7 mouse cellular contexts compared by ENCODE assay signal in the genomic region with DNA sequence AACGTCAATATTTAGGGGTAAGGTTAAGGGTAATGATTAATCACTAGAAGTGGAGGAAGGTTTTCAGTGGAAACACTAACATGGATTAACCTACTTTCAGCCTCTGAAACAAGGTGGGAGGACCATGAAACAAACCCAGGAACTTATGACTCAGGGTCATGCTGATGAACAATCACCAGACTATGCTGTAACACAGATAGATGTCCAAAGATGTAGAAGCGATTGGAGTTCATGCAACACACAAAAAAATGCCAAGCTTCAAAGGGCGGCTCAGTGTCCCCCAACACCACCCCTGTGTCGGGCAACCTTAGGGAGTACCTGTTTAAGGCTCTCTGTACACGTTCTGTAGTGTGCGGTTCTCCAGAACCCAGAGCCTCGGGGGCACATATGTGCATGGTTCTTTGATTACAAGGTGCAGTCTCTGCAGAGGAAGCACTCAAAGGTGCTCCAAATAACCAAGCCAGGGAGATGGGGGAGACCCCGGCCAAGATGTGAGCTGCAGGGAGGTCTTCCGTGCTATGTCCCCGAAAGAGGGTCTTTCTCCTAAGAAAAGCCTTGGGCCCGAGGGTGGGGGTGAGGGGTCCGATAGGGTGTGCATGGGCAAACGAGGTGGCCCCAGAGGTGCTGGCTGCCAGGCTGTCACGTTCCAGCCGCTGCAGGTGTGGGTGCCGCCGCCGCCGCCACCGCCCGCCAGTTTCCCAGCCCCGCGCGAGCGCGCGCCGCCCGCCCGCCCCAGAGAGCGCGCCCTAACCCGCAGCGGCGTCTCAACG. TPM values are rescaled to one million over a fixed set of nuclear protein-coding genes. Genes with fewer than 3 reads are reported as not detected.
DNase-seq lines count a peak whose midpoint lies in the region; ATAC-seq and TF ChIP-seq lines count a peak whose summit lies in the region.

No protein-coding gene starts in this region.

- H3K9me3 ChIP-seq in liver, embryonic 12.5 days (replicated peaks): no peaks in the 10 kb centered on the region
- H3K9me3 ChIP-seq in stomach, embryonic 16.5 days (replicated peaks; ENCODE audit: control insufficient read depth, low read length): no peaks in the 10 kb centered on the region

- peak overlapping the region; percentile 87 for H3K4me2 ChIP-seq in liver, embryonic 12.5 days
- peak overlapping the region; percentile 86 for H3K4me2 ChIP-seq in stomach, embryonic 16.5 days (ENCODE audit: low read depth, low read length)

- TF ChIP-seq CTCF in spleen, adult 2 months (IDR thresholded peaks at IDR 0.05; ENCODE audit: extremely low read depth, insufficient read depth, insufficient read length, insufficient replicate concordance): no peak
- no peak for TF ChIP-seq CTCF in bone marrow, adult 2 months (IDR thresholded peaks at IDR 0.05; ENCODE audit: control insufficient read depth, insufficient read depth, low read length)

- no peaks in the 10 kb centered on the region for H3K27me3 ChIP-seq in spleen, adult 2 months (ENCODE audit: control insufficient read depth, insufficient read depth, low read length)
- no peaks in the 10 kb centered on the region for H3K27me3 ChIP-seq in liver, embryonic 12.5 days (replicated peaks)
- no peaks in the 10 kb centered on the region for H3K27me3 ChIP-seq in stomach, embryonic 16.5 days (ENCODE audit: control insufficient read depth, insufficient read depth, low read length)

- DNase-seq in spleen, adult 2 months (ENCODE audit: low read depth in 1 of 2, low spot score in 2 of 2): no peak
- DNase-seq in spleen, postnatal 36 days (ENCODE audit: low spot score in 2 of 2): no peak
- peak; percentile 12 to 22 for DNase-seq in frontal cortex, postnatal 25 days (ENCODE audit: low spot score in 2 of 2)
- DNase-seq in gastrocnemius, postnatal 36 days: no peak

- TF ChIP-seq POLR2A in spleen, adult 2 months (IDR thresholded peaks at IDR 0.05; ENCODE audit: low read depth, low read length): no peak
- no peak for TF ChIP-seq POLR2A in bone marrow, adult 2 months (IDR thresholded peaks at IDR 0.05; ENCODE audit: borderline replicate concordance, control insufficient read depth, low read depth, low read length)

- H3K4me1 ChIP-seq in spleen, adult 2 months (ENCODE audit: control insufficient read depth, insufficient read depth, insufficient read length): peaks cover 12% of the 10 kb centered on the region
- H3K4me1 ChIP-seq in bone marrow, adult 2 months (ENCODE audit: control insufficient read depth, insufficient read depth, low read length): peaks cover 1% of the 10 kb centered on the region; the same call in 1 of the 2 replicates
- peaks cover 70% of the 10 kb centered on the region for H3K4me1 ChIP-seq in liver, embryonic 12.5 days
- H3K4me1 ChIP-seq in stomach, embryonic 16.5 days (ENCODE audit: control insufficient read depth, insufficient read depth, low read length): peaks cover 14% of the 10 kb centered on the region; the same call in 1 of the 2 replicates

- ATAC-seq in liver, embryonic 12.5 days: 0 out of 2 replicates have a peak, but pooled peaks have one; percentile 1
- ATAC-seq in stomach, embryonic 16.5 days (ENCODE audit: insufficient read depth, low FRiP score): no peak

- H3K9ac ChIP-seq in liver, embryonic 12.5 days: peak overlapping the region; percentile 92
- H3K9ac ChIP-seq in stomach, embryonic 16.5 days (ENCODE audit: low read length): peak overlapping the region; percentile 95

- intact Hi-C loops in gastrocnemius, postnatal 36 days (cut with DNase I): loop anchor here (1.0 kb wide), 1 partner anchor 39 kb away; no protein-coding TSS in a partner anchor

- peak overlapping the region; percentile 83 for H3K27ac ChIP-seq in spleen, adult 2 months (ENCODE audit: insufficient read depth, low read length)
- H3K27ac ChIP-seq in bone marrow, adult 2 months (ENCODE audit: control insufficient read depth, insufficient read depth, low read depth, low read length, poor library complexity): peak overlapping the region; percentile 94
- H3K27ac ChIP-seq in liver, embryonic 12.5 days: peak overlapping the region; percentile 92
- H3K27ac ChIP-seq in stomach, embryonic 16.5 days (ENCODE audit: low read length): peak overlapping the region; percentile 99

- peak overlapping the region; percentile 68 for H3K4me3 ChIP-seq in spleen, adult 2 months (ENCODE audit: extremely low read depth, insufficient read depth, insufficient read length)
- H3K4me3 ChIP-seq in bone marrow, adult 2 months (replicated peaks; ENCODE audit: control insufficient read depth, low read depth, low read length): peak overlapping the region; percentile 83
- peak overlapping the region; percentile 84 for H3K4me3 ChIP-seq in liver, embryonic 12.5 days
- H3K4me3 ChIP-seq in stomach, embryonic 16.5 days (replicated peaks; ENCODE audit: low read length): peak overlapping the region; percentile 88

- H3K36me3 ChIP-seq in spleen, adult 2 months (ENCODE audit: control insufficient read depth, insufficient read depth, low read length): no peaks in the 10 kb centered on the region
- H3K36me3 ChIP-seq in liver, embryonic 12.5 days: no peaks in the 10 kb centered on the region; the same call in 1 of the 2 replicates
- no peaks in the 10 kb centered on the region for H3K36me3 ChIP-seq in stomach, embryonic 16.5 days (ENCODE audit: control insufficient read depth, insufficient read depth, low read length)

- 6% methylated on average over 33 of the region's 36 CpGs for WGBS in spleen, adult 2 months
- 5% methylated on average over 36 of the region's 36 CpGs for WGBS in bone marrow, adult 2 months
- 5% methylated on average over 36 of the region's 36 CpGs for WGBS in liver, embryonic 12.5 days (ENCODE audit: insufficient replicate concordance)
- 4% methylated on average over 36 of the region's 36 CpGs for WGBS in stomach, embryonic 16.5 days

RNA-seq across cellular contexts. Expression of gene C2cd2, which starts 0.8 kb away (rescaled TPM):
- polyA plus RNA-seq in spleen, adult 2 months (2012; rRNA removed): 10.4 and 21.3 TPM in 2 replicates
- polyA plus RNA-seq in bone marrow, adult 2 months (2011; ENCODE audit: insufficient read depth, insufficient read length, low replicate concordance, missing spikeins): 5.7 and 7.1 TPM in 2 replicates
- polyA plus RNA-seq in liver, embryonic 12.5 days (2016; fragmentation: Nextera tagmentation; extraction: Ambion mirVana): 8.8 and 10.0 TPM in 2 replicates
- 13.4 and 13.9 TPM in 2 replicates for polyA plus RNA-seq in stomach, embryonic 16.5 days (2015; fragmentation: Nextera tagmentation; extraction: Ambion mirVana)
- 100 to 1,000 TPM; 194 to 223 TPM for total RNA-seq in gastrocnemius, postnatal 36 days (2021)

RNA-seq across cellular contexts. Expression of gene Zbtb21, which starts 0.9 kb away (rescaled TPM):
- polyA plus RNA-seq in spleen, adult 2 months (2012; rRNA removed): 10.0 and 11.1 TPM in 2 replicates
- polyA plus RNA-seq in bone marrow, adult 2 months (2011; ENCODE audit: insufficient read depth, insufficient read length, low replicate concordance, missing spikeins): 3.9 and 13.8 TPM in 2 replicates
- polyA plus RNA-seq in liver, embryonic 12.5 days (2016; fragmentation: Nextera tagmentation; extraction: Ambion mirVana): 5.0 and 5.1 TPM in 2 replicates
- 13.0 and 13.2 TPM in 2 replicates for polyA plus RNA-seq in stomach, embryonic 16.5 days (2015; fragmentation: Nextera tagmentation; extraction: Ambion mirVana)
- 1 to 10 TPM; 5.6 to 6.4 TPM for total RNA-seq in gastrocnemius, postnatal 36 days (2021)

RNA-seq across cellular contexts. Expression of gene B230307C23Rik, which starts 35.5 kb away (rescaled TPM):
- 3.7 and 5.1 TPM in 2 replicates for polyA plus RNA-seq in spleen, adult 2 months (2012; rRNA removed)
- polyA plus RNA-seq in bone marrow, adult 2 months (2011; ENCODE audit: insufficient read depth, insufficient read length, low replicate concordance, missing spikeins): 7.1 and 13.6 TPM in 2 replicates
- 20.3 and 22.2 TPM in 2 replicates for polyA plus RNA-seq in liver, embryonic 12.5 days (2016; fragmentation: Nextera tagmentation; extraction: Ambion mirVana)
- 25.5 and 31.2 TPM in 2 replicates for polyA plus RNA-seq in stomach, embryonic 16.5 days (2015; fragmentation: Nextera tagmentation; extraction: Ambion mirVana)
- total RNA-seq in gastrocnemius, postnatal 36 days (2021): 1 to 10 TPM; 6.4 to 6.7 TPM

Comparison
In these comparisons a context has a peak if more than half of its experiments do, and no peak if none do; other contexts are left out.
1. DNase-seq: peak in frontal cortex, postnatal 25 days (2 of 2); none in spleen, adult 2 months (0 of 2), spleen, postnatal 36 days (0 of 2) and gastrocnemius, postnatal 36 days (0 of 2).
2. Peak in every context shown above with its lines, with median percentiles within 50 percentile points of each other: H3K27ac ChIP-seq and H3K4me3 ChIP-seq.